In the genomic region with DNA sequence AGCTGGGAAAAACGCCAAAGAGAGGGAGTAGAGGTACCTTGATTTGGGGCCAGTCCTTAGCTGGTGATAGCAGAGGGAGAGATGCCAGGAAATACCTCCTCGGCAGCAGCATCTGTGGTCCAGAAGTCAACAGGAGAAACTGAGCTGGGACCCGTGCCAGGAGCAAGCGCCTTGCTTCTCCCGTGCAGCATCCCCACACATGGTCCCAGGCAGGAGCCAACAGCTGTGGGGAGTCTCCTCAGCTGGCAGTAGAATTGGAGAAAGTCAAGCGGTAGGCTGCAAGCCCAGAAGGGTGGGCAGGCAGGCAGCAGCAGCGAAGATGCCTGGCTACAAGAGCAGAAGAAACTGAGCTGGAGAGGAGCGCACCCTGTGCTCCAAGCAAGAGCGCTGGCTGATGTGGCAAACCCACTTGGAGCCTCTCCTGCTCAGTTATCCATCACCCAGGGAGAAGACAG, we compare ENCODE assay signal across 8 mouse cellular contexts. TPM values are rescaled to one million over a fixed set of nuclear protein-coding genes. Genes with fewer than 3 reads are reported as not detected.
DNase-seq lines count a peak whose midpoint lies in the region; ATAC-seq lines count a peak whose summit lies in the region.

Gene Gpr88 (minus strand): TSS at position 427 of the 455 bp plus-strand sequence.

- WGBS in intestine, embryonic 16.5 days, result 4% methylated on average over 9 of the region's 9 CpGs
- 3% methylated on average over 9 of the region's 9 CpGs for WGBS in midbrain, embryonic 10.5 days

- H3K4me2 ChIP-seq in intestine, embryonic 16.5 days (ENCODE audit: low read depth, low read length), result peak within 1 kb of the TSS; percentile 96

- peak; percentile 71 for ATAC-seq in intestine, embryonic 16.5 days
- no peak for ATAC-seq in inflammation-experienced regulatory T-cells, adult 6 months

- peak within 1 kb of the TSS; percentile 58 for H3K9ac ChIP-seq in intestine, embryonic 16.5 days (ENCODE audit: low read depth, low read length)

- intact Hi-C loops in gastrocnemius, postnatal 36 days (cut with DNase I), result no loop called here
- intact Hi-C loops in left cerebral cortex, postnatal 36 days (cut with DNase I), result loop anchor here (1.0 to 5.0 kb wide), 2 partner anchors 74 to 211 kb away; no protein-coding TSS in a partner anchor

- no peak within 1 kb of the TSS for H3K27ac ChIP-seq in intestine, embryonic 16.5 days (ENCODE audit: low read length)
- H3K27ac ChIP-seq in midbrain, embryonic 10.5 days (replicated peaks), result 0 out of 2 replicates have a peak within 1 kb of the TSS, but pooled peaks have one; percentile 58

- peak; percentile 33 for DNase-seq in adrenal gland, postnatal 25 days
- DNase-seq in embryo, embryonic 10.5 days (ENCODE audit: low spot score), result peak; percentile 45
- peak; percentile 42 to 45 for DNase-seq in gastrocnemius, postnatal 36 days
- peak; percentile 85 to 87 for DNase-seq in left cerebral cortex, postnatal 36 days (ENCODE audit: low spot score in 2 of 2)
- peak; percentile 40 for DNase-seq in midbrain, embryonic 10.5 days (ENCODE audit: low spot score)
- DNase-seq in skeletal muscle tissue, adult 2 months (ENCODE audit: low read depth, low spot score), result peak; percentile 46

- H3K4me3 ChIP-seq in intestine, embryonic 16.5 days (ENCODE audit: low read length), result peak within 1 kb of the TSS; percentile 56
- peak within 1 kb of the TSS; percentile 65 for H3K4me3 ChIP-seq in midbrain, embryonic 10.5 days

- no peaks in the 10 kb centered on the region for H3K9me3 ChIP-seq in intestine, embryonic 16.5 days (ENCODE audit: control insufficient read depth, low read length)
- H3K9me3 ChIP-seq in midbrain, embryonic 10.5 days (replicated peaks), result no peaks in the 10 kb centered on the region

- no peaks in the 10 kb centered on the region for H3K36me3 ChIP-seq in intestine, embryonic 16.5 days (ENCODE audit: control insufficient read depth, insufficient read depth, low read length)
- H3K36me3 ChIP-seq in midbrain, embryonic 10.5 days, result no peaks in the 10 kb centered on the region

- peaks cover 30% of the 10 kb centered on the region for H3K27me3 ChIP-seq in intestine, embryonic 16.5 days (replicated peaks; ENCODE audit: control insufficient read depth, insufficient read depth, low read length)
- peaks cover 74% of the 10 kb centered on the region for H3K27me3 ChIP-seq in midbrain, embryonic 10.5 days (ENCODE audit: low read depth, poor library complexity, severe bottlenecking)

- peaks cover 21% of the 10 kb centered on the region for H3K4me1 ChIP-seq in intestine, embryonic 16.5 days (ENCODE audit: control insufficient read depth, insufficient read depth, low read length)
- H3K4me1 ChIP-seq in midbrain, embryonic 10.5 days, result peaks cover 24% of the 10 kb centered on the region

RNA-seq across cellular contexts. Expression of gene Gpr88, which starts in this region (rescaled TPM):
- 0.39 and 0.67 TPM in 2 replicates for total RNA-seq in adrenal gland, postnatal 25 days (2021)
- total RNA-seq in gastrocnemius, postnatal 36 days (2021), result not detected
- 0.77 and 1.1 TPM in 2 replicates for polyA plus RNA-seq in intestine, embryonic 16.5 days (2015; fragmentation: Nextera tagmentation; extraction: Ambion mirVana)
- total RNA-seq in left cerebral cortex, postnatal 36 days (2021), result 100 to 1,000 TPM in 1 of 2 experiments, 10 to 100 TPM in 1; 99.4 to 117 TPM
- not detected in 2 replicates for polyA plus RNA-seq in midbrain, embryonic 10.5 days (2016; fragmentation: Nextera tagmentation; extraction: Ambion mirVana)
- polyA plus RNA-seq in inflammation-experienced regulatory T-cells, adult 6 months (2017; shearing (Covaris generic)), result not detected

Comparison
In these comparisons a context has a peak if more than half of its experiments do, and no peak if none do; other contexts are left out.
1. RNA of gene Gpr88 (total RNA-seq): 99.4 to 117 TPM in left cerebral cortex, postnatal 36 days; 0.39 to 0.67 TPM in adrenal gland, postnatal 25 days and not detected in gastrocnemius, postnatal 36 days; every median in the first group is over 10 times any median in the second.
2. Peak in DNase-seq in adrenal gland, postnatal 25 days; RNA of the gene not detected or under 1 TPM.
3. Peak in DNase-seq in gastrocnemius, postnatal 36 days; RNA of the gene not detected or under 1 TPM.
4. Peak in DNase-seq, H3K4me3 ChIP-seq and H3K27ac ChIP-seq in midbrain, embryonic 10.5 days; RNA of the gene not detected or under 1 TPM.
5. DNase-seq: peak in every context shown above with its lines; median percentile 86 in left cerebral cortex, postnatal 36 days; 46 in skeletal muscle tissue, adult 2 months; 45 in embryo, embryonic 10.5 days; 44 in gastrocnemius, postnatal 36 days; 40 in midbrain, embryonic 10.5 days; 33 in adrenal gland, postnatal 25 days.